ENCODE assay signal across 16 mouse cellular contexts in genomic region chr2:120652925-120653284, GRCm38 (mm10). TPM values are rescaled to one million over a fixed set of nuclear protein-coding genes. Genes with fewer than 3 reads are reported as not detected.
DNase-seq lines count a peak whose midpoint lies in the region; ATAC-seq and TF ChIP-seq lines count a peak whose summit lies in the region.
"Had no signal": no experiment of that assay in that cellular context is flagged by ENCODE, and none has a peak within 500 bp of the region (broad histone marks: within the 10 kb centered on the region; RNA-seq: fewer than 3 reads in every experiment).

No protein-coding gene starts in this region.

- H3K4me1 ChIP-seq in heart, embryonic 13.5 days = peaks cover 12% of the 10 kb centered on the region
- peaks cover 9% of the 10 kb centered on the region for H3K4me1 ChIP-seq in heart, embryonic 12.5 days (replicated peaks)
- no peaks in the 10 kb centered on the region for H3K4me1 ChIP-seq in kidney, postnatal 0 days (replicated peaks; ENCODE audit: insufficient read depth, low read length)
- H3K4me1 ChIP-seq in embryonic fibroblast, embryonic 13.5 days (ENCODE audit: control insufficient read depth, insufficient read depth, low read length) = peaks cover 11% of the 10 kb centered on the region
- H3K4me1 ChIP-seq: midbrain, embryonic 15.5 days had no signal

- no peaks in the 10 kb centered on the region for H3K36me3 ChIP-seq in heart, embryonic 13.5 days
- no peaks in the 10 kb centered on the region for H3K36me3 ChIP-seq in heart, embryonic 12.5 days
- no peaks in the 10 kb centered on the region for H3K36me3 ChIP-seq in kidney, postnatal 0 days (ENCODE audit: insufficient read depth, low read length)
- H3K36me3 ChIP-seq: liver, embryonic 13.5 days; midbrain, embryonic 15.5 days had no signal

- TF ChIP-seq POLR2A in embryonic fibroblast, embryonic 13.5 days (IDR thresholded peaks at IDR 0.05; ENCODE audit: low read depth, low read length) = no peak

- 68% methylated on average over 7 of the region's 7 CpGs for WGBS in heart, embryonic 13.5 days
- 72% methylated on average over 7 of the region's 7 CpGs for WGBS in heart, embryonic 12.5 days
- WGBS in kidney, postnatal 0 days = 79% methylated on average over 7 of the region's 7 CpGs

- peak overlapping the region; percentile 36; the same call in 1 of the 2 replicates for H3K27ac ChIP-seq in heart, embryonic 13.5 days (replicated peaks)
- H3K27ac ChIP-seq in heart, embryonic 12.5 days (ENCODE audit: poor library complexity, severe bottlenecking) = no peak overlapping the region
- 0 out of 2 replicates have a peak overlapping the region, but pooled peaks have one; percentile 3 for H3K27ac ChIP-seq in kidney, postnatal 0 days
- H3K27ac ChIP-seq in embryonic fibroblast, embryonic 13.5 days (ENCODE audit: insufficient read depth, low read length) = peak overlapping the region; percentile 95
- H3K27ac ChIP-seq: hindbrain, embryonic 14.5 days; left cerebral cortex, adult 2 months; midbrain, embryonic 15.5 days had no signal

- H3K27me3 ChIP-seq in heart, embryonic 13.5 days (replicated peaks) = no peaks in the 10 kb centered on the region
- H3K27me3 ChIP-seq in heart, embryonic 12.5 days (replicated peaks) = no peaks in the 10 kb centered on the region
- H3K27me3 ChIP-seq in kidney, postnatal 0 days (ENCODE audit: insufficient read depth, low read length) = no peaks in the 10 kb centered on the region
- H3K27me3 ChIP-seq: liver, embryonic 13.5 days; midbrain, embryonic 15.5 days had no signal

- H3K9me3 ChIP-seq in heart, embryonic 13.5 days = no peaks in the 10 kb centered on the region
- no peaks in the 10 kb centered on the region for H3K9me3 ChIP-seq in heart, embryonic 12.5 days (replicated peaks)
- H3K9me3 ChIP-seq in kidney, postnatal 0 days (replicated peaks; ENCODE audit: low read length) = no peaks in the 10 kb centered on the region
- H3K9me3 ChIP-seq: liver, embryonic 13.5 days; midbrain, embryonic 15.5 days had no signal

- DNase-seq in kidney, postnatal 0 days (ENCODE audit: low spot score) = peak; percentile 14
- DNase-seq in kidney, adult 8-10 months = no peak
- peak; percentile 47 for DNase-seq in NIH3T3 (ENCODE audit: low read depth)
- no peak for DNase-seq in adrenal gland, adult (ENCODE audit: inconsistent age in 2 of 2, low spot score in 1 of 2)
- DNase-seq in frontal cortex, postnatal 10 days (ENCODE audit: low spot score in 2 of 2) = no peak
- DNase-seq: B cell, adult 2 months; cerebellum, adult 2 months; liver, embryonic 13.5 days had no signal

- no peak for TF ChIP-seq CTCF in kidney, postnatal 0 days (IDR thresholded peaks at IDR 0.05; ENCODE audit: low read depth)
- no peak for TF ChIP-seq CTCF in embryonic fibroblast, embryonic 13.5 days (IDR thresholded peaks at IDR 0.05; ENCODE audit: borderline replicate concordance, insufficient read depth, low read length)

- H3K4me3 ChIP-seq in heart, embryonic 13.5 days = no peak overlapping the region
- H3K4me3 ChIP-seq in heart, embryonic 12.5 days = no peak overlapping the region
- H3K4me3 ChIP-seq in kidney, postnatal 0 days (replicated peaks; ENCODE audit: low read depth, low read length) = no peak overlapping the region
- no peak overlapping the region for H3K4me3 ChIP-seq in embryonic fibroblast, embryonic 13.5 days (ENCODE audit: insufficient read depth, low read length)
- H3K4me3 ChIP-seq: left cerebral cortex, adult 2 months; liver, embryonic 13.5 days; midbrain, embryonic 15.5 days had no signal

- H3K4me2 ChIP-seq in heart, embryonic 13.5 days = no peak overlapping the region
- H3K4me2 ChIP-seq in heart, embryonic 12.5 days = no peak overlapping the region
- no peak overlapping the region for H3K4me2 ChIP-seq in kidney, postnatal 0 days (ENCODE audit: low read length)
- H3K4me2 ChIP-seq: heart, embryonic 11.5 days; hindbrain, embryonic 14.5 days; liver, embryonic 13.5 days; midbrain, embryonic 15.5 days had no signal

- no peak for ATAC-seq in heart, embryonic 13.5 days (ENCODE audit: extremely low read depth, insufficient number of reproducible peaks, low FRiP score, low TSS enrichment)
- no peak for ATAC-seq in heart, embryonic 12.5 days (ENCODE audit: insufficient number of reproducible peaks, low FRiP score)
- ATAC-seq in kidney, postnatal 0 days (replicated peaks; ENCODE audit: low FRiP score, low read depth) = no peak
- ATAC-seq: forebrain, embryonic 14.5 days; midbrain, embryonic 15.5 days had no signal

- H3K9ac ChIP-seq in heart, embryonic 13.5 days = no peak overlapping the region
- no peak overlapping the region for H3K9ac ChIP-seq in heart, embryonic 12.5 days
- H3K9ac ChIP-seq in kidney, postnatal 0 days (ENCODE audit: low read depth, low read length) = no peak overlapping the region
- H3K9ac ChIP-seq: hindbrain, embryonic 14.5 days; liver, embryonic 13.5 days; midbrain, embryonic 15.5 days had no signal

RNA-seq across cellular contexts. Expression of gene Stard9, which starts 24.0 kb away (rescaled TPM):
- 2.4 and 2.8 TPM in 2 replicates for polyA plus RNA-seq in heart, embryonic 13.5 days (2015; fragmentation: Nextera tagmentation; extraction: Ambion mirVana)
- polyA plus RNA-seq in heart, embryonic 12.5 days (2016; fragmentation: Nextera tagmentation; extraction: Ambion mirVana) = 3.2 and 4.0 TPM in 2 replicates
- 4.3 and 4.5 TPM in 2 replicates for polyA plus RNA-seq in kidney, postnatal 0 days (2015; fragmentation: Nextera tagmentation; extraction: Ambion mirVana)
- 8.6 and 11.5 TPM in 2 replicates for polyA plus RNA-seq in embryonic fibroblast, embryonic 13.5 days (2011; ENCODE audit: insufficient read length, low read depth, missing spikeins)

RNA-seq across cellular contexts. Expression of gene Lrrc57, which starts 43.6 kb away (rescaled TPM):
- polyA plus RNA-seq in heart, embryonic 13.5 days (2015; fragmentation: Nextera tagmentation; extraction: Ambion mirVana) = 19.5 and 21.0 TPM in 2 replicates
- polyA plus RNA-seq in heart, embryonic 12.5 days (2016; fragmentation: Nextera tagmentation; extraction: Ambion mirVana) = 18.7 and 20.5 TPM in 2 replicates
- 19.2 and 20.8 TPM in 2 replicates for polyA plus RNA-seq in kidney, postnatal 0 days (2015; fragmentation: Nextera tagmentation; extraction: Ambion mirVana)
- polyA plus RNA-seq in embryonic fibroblast, embryonic 13.5 days (2011; ENCODE audit: insufficient read length, low read depth, missing spikeins) = 13.0 and 16.6 TPM in 2 replicates

RNA-seq across cellular contexts. Expression of gene Haus2, which starts 43.7 kb away (rescaled TPM):
- polyA plus RNA-seq in heart, embryonic 13.5 days (2015; fragmentation: Nextera tagmentation; extraction: Ambion mirVana) = 18.9 and 20.2 TPM in 2 replicates
- polyA plus RNA-seq in heart, embryonic 12.5 days (2016; fragmentation: Nextera tagmentation; extraction: Ambion mirVana) = 23.9 and 24.9 TPM in 2 replicates
- 14.1 and 18.4 TPM in 2 replicates for polyA plus RNA-seq in kidney, postnatal 0 days (2015; fragmentation: Nextera tagmentation; extraction: Ambion mirVana)
- polyA plus RNA-seq in embryonic fibroblast, embryonic 13.5 days (2011; ENCODE audit: insufficient read length, low read depth, missing spikeins) = 19.5 and 26.0 TPM in 2 replicates

Comparison
In these comparisons a context has a peak if more than half of its experiments do, and no peak if none do; other contexts are left out.
1. DNase-seq: peak in kidney, postnatal 0 days (single experiment) and NIH3T3 (single experiment); none in kidney, adult 8-10 months (0 of 2), adrenal gland, adult (0 of 2) and frontal cortex, postnatal 10 days (0 of 2).